Mouse (Mus musculus) E14TG2a.4 (cell line): ENCODE results near the gene Prrg2.
A peak's percentile ranks its signal among the peaks of the same experiment; 100 is the strongest.

Experiments
- H3K27me3 ChIP-seq: 2 replicates; pipeline ENCODE4 v1.6.1; 2014; ENCODE audit warnings: low read length, control low read depth; ENCODE audit not compliant: insufficient read depth
- H3K36me3 ChIP-seq: 2 replicates; pipeline ENCODE4 v1.6.1; 2014; ENCODE audit warnings: low read length, control low read depth; ENCODE audit not compliant: insufficient read depth
- H3K4me1 ChIP-seq: replicated peaks from 2 replicates; pipeline ENCODE4 v1.6.1; 2014; ENCODE audit warnings: low read depth, low read length, control low read depth
- H3K4me3 ChIP-seq: replicated peaks from 2 replicates; pipeline ENCODE4 v1.5.1; 2014; ENCODE audit warnings: mild to moderate bottlenecking, low read length
- H3K9me3 ChIP-seq: 2 replicates; pipeline ENCODE4 v1.6.1; 2014; ENCODE audit warnings: low read length, control low read depth
- CTCF ChIP-seq: conservative IDR thresholded peaks from 2 replicates; pipeline ENCODE4 v1.5.1; 2014; ENCODE audit warnings: low read length
- NANOG ChIP-seq: IDR thresholded peaks from 2 replicates; pipeline ENCODE4 v1.6.1; 2014; ENCODE audit warnings: borderline replicate concordance, low read length, mixed read lengths
- POU5F1 ChIP-seq: IDR thresholded peaks from 2 replicates; pipeline ENCODE4 v1.6.1; 2014; ENCODE audit warnings: low read length, borderline replicate concordance

Gene Prrg2

DNA sequence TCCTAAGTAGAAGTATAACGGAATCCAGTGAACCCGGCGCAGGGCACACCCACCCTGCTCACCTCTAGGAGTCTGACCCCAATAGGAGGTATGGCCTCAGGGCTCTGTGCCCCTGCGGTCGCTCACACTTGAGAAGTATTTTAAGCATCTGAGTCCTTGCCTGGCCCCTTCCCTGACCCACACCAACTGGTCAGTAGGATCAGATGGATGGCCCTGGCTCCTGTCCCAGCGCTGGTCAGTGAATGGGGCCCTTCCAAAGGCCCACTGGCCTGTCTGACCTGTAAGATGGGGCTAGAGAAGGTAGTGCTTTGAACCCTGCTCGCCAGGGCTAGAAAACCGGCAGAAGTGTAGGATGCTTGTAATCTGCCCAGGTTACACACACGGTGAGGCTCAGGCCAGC is 21.6 kb downstream of the Prrg2 start:
- Histone ChIP-seq H3K4me3 (no peak overlapping the region), H3K4me1 (peaks cover 42% of the 10 kb centered on the region), H3K9me3 (no peaks in the 10 kb centered on the region), H3K27me3 (no peaks in the 10 kb centered on the region), H3K36me3 (peaks cover 93% of the 10 kb centered on the region)
- TF ChIP-seq POU5F1 = no peak
- no peak for TF ChIP-seq CTCF

DNA sequence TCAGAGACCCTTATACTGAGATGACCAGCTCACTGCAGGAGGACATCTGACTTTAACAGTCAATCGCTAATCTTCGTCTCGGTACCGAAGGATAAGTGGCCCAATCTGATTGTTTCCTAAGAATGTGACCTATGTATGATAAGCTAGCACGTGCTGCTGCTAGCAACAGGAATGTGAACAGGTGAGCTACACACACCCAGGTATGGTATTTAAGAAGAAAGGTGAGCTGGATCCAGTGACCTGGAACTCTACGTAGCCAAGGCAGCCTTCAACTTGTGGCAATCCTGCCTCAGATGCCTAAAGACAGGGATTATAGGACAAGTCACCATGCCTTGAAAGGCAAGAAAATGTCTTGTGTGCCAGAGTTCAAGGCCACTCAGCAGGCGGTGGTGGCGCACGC is 24.1 kb downstream of the Prrg2 start:
- Histone ChIP-seq H3K4me3 (no peak overlapping the region), H3K4me1 (peaks cover 35% of the 10 kb centered on the region), H3K36me3 (peaks cover 99% of the 10 kb centered on the region), H3K27me3 (no peaks in the 10 kb centered on the region), H3K9me3 (no peaks in the 10 kb centered on the region)
- TF ChIP-seq CTCF (no peak), POU5F1 (no peak), NANOG (no peak)

DNA sequence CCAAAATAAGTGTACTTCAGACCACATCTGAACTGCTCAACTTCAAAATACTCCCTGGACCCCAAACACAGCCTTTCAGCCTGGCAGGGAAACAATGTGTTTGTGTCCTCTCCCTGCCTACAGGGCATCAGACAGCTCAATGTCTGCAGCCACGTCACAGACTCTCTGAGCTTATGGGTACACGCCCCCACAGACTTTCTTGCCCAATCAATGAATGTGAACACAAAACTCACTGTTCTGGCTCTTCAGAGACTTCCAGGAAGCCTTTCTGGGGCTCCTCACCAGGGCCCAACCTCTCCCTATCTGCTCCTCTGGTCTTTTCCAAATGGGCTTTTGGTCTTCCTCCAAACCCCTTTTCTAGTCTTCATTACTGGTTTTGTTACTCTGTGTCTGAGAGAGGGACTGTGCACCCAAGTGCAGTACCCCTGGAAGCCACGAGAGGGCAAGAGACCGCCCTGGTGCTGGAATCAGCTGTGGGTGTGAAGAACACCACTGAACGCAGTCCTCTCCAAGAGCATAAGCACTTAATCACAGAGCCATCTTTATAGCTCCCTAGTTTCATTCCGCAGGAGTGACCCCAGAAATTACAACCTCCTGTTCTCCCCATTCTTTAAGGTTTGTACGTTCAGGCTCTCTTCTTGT is 24.6 kb downstream of the Prrg2 start:
- no peak for TF ChIP-seq POU5F1
- peak; percentile 99 for TF ChIP-seq CTCF
- H3K9me3 ChIP-seq = no peaks in the 10 kb centered on the region
- peaks cover 29% of the 10 kb centered on the region for H3K4me1 ChIP-seq
- H3K36me3 ChIP-seq = peaks cover 99% of the 10 kb centered on the region
- H3K4me3 ChIP-seq = no peak overlapping the region
- H3K27me3 ChIP-seq = no peaks in the 10 kb centered on the region

DNA sequence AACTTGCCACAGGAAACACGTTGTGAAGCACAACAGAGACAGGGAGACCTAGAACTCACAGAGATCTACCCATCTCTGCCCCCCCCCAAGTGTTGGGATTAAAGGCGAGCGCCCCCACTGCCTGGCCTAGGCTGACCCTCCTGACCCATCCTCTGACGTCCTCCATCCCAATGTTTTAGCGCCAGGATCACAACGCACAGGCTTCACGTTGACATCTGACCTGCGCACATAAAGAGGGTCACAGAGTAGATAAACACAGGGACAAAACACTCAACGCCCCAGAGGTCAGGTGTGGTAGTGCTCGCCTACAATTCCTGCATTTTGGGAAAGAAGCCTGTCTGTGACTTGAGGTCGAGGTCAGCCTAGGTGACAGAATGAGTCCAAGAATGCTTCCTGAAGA is 25.8 kb downstream of the Prrg2 start:
- no peaks in the 10 kb centered on the region for H3K27me3 ChIP-seq
- H3K9me3 ChIP-seq = no peaks in the 10 kb centered on the region
- TF ChIP-seq NANOG (no peak), POU5F1 (no peak), CTCF (no peak)
- peaks cover 28% of the 10 kb centered on the region for H3K4me1 ChIP-seq
- no peak overlapping the region for H3K4me3 ChIP-seq
- H3K36me3 ChIP-seq = peaks cover 99% of the 10 kb centered on the region

DNA sequence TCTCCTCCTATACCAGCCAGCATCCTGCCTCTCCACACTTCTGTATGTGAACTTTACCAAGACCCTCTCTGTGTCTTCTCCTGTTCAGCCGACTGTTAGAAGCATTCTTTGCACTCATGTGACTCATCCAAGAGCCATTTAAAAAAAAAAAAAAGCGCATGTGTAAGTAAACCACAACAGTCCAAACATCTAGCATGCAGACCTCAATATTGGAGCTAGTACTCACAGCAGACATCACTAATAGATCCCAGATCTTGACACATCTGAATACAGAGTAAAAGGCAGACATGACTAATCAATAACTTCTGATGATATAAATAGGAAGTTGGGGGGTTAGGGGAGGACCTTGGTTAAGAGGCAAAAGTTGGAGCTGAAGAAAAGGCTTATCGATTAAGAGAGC is 26.8 kb downstream of the Prrg2 start:
- no peak overlapping the region for H3K4me3 ChIP-seq
- H3K36me3 ChIP-seq = peaks cover 99% of the 10 kb centered on the region
- no peak for TF ChIP-seq NANOG
- no peak for TF ChIP-seq CTCF
- no peak for TF ChIP-seq POU5F1
- no peaks in the 10 kb centered on the region for H3K9me3 ChIP-seq
- no peaks in the 10 kb centered on the region for H3K27me3 ChIP-seq
- peaks cover 29% of the 10 kb centered on the region for H3K4me1 ChIP-seq

DNA sequence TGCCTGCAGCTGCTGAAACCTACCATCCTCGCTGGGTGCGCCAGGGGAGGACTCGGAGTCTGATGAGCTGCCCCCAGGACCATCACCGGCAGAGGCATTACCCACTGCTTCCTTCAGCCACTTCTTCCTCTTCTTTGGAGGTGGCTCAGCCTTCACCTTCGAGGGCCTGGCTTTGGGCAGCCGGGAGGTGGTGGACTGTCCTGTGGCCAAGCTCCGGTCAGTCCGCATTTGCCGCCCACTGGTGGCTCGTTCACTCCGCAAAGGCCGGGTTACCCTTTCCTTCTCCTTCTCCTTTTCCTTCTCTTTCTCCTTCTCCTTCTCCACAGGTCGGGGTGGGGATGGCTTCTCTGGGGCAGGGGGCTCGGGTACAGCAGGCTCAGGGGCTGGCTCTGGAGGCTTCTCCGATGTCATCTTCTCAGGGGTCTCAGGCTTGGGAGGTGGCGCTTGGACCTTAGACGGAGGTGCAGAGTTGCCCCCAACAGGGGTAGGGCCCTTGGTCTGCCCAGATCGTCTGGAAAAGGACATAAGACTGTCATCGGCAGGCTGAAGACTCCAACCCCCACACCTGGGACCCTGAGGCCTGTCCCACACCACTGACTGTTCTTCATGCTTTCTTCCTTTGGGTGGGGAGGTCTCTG is 28.6 kb downstream of the Prrg2 start:
- H3K4me3 ChIP-seq = no peak overlapping the region
- H3K27me3 ChIP-seq = no peaks in the 10 kb centered on the region
- H3K36me3 ChIP-seq = peaks cover 99% of the 10 kb centered on the region
- peaks cover 32% of the 10 kb centered on the region for H3K4me1 ChIP-seq
- TF ChIP-seq NANOG = no peak
- TF ChIP-seq POU5F1 = no peak
- no peak for TF ChIP-seq CTCF
- H3K9me3 ChIP-seq = no peaks in the 10 kb centered on the region

DNA sequence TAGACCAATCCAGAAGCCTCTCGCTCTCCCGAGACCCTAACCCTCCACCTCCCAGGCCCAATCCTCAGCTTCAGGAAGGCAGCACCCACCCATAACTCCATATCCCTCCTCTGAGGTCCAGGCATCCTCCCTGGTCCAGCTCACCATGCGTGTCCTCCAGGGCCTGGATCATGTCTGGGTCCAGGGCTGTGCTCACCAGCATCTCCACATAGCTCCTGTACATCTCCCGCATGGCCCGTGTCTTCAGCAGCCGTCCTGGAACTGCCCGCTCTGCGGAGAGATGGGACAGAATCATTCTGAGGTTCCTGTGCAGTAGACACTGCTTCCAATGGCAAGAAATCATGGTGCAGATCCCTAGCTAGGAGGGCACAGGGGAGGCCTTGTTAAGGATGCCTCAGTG is 31.6 kb downstream of the Prrg2 start:
- H3K9me3 ChIP-seq = no peaks in the 10 kb centered on the region
- H3K27me3 ChIP-seq = no peaks in the 10 kb centered on the region
- TF ChIP-seq CTCF (no peak), POU5F1 (no peak), NANOG (no peak)

DNA sequence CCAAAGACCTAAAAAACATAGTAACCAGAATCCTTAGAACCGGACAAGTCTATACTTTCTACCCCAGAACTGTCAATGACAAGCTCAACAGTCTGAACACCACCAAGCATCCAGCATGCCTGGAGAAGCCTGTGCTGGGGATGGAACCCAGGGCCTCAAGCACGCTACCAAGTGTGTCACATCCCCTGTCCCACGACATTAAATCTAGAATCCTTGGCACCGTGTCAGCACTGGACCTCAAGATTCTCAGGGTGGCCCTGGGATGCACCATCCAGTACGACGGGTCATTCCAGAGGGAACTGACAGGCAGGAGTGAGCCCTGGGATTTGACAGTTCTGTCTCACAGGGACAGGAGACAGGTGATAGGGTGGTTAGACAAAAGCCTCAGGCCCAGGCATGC is 32.5 kb downstream of the Prrg2 start:
- Histone ChIP-seq H3K4me3 (no peak overlapping the region), H3K27me3 (no peaks in the 10 kb centered on the region), H3K9me3 (no peaks in the 10 kb centered on the region), H3K36me3 (peaks cover 87% of the 10 kb centered on the region), H3K4me1 (peaks cover 51% of the 10 kb centered on the region)
- TF ChIP-seq NANOG (no peak), CTCF (no peak), POU5F1 (no peak)

More for the DNA sequence above, 31.6 kb downstream of the Prrg2 start:
- H3K4me1 ChIP-seq = peaks cover 43% of the 10 kb centered on the region
- H3K36me3 ChIP-seq = peaks cover 95% of the 10 kb centered on the region
- no peak overlapping the region for H3K4me3 ChIP-seq

DNA sequence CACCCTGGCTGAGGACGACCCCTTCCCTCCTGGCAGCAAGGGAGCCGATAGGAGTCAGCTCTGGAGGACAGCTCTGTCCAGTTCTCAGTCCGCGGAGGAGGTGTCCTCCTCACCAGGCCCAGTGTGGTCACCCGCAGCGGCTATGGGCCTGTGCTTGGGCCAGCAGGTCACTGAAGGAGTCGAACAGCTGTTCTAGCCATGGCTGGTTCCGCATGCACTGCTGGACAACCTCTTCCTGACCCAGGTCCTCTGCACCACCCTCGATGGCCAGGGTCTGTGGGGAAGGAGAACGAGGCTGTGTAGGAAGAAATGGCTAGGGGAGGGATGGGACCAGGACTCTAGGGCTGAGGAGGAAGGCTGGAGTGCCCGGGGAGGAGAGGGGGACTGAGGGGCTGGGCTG is 34.1 kb downstream of the Prrg2 start:
- H3K9me3 ChIP-seq = no peaks in the 10 kb centered on the region
- no peak overlapping the region for H3K4me3 ChIP-seq
- peaks cover 70% of the 10 kb centered on the region for H3K36me3 ChIP-seq
- H3K27me3 ChIP-seq = no peaks in the 10 kb centered on the region
- no peak for TF ChIP-seq CTCF
- TF ChIP-seq NANOG = no peak
- TF ChIP-seq POU5F1 = no peak
- peaks cover 58% of the 10 kb centered on the region for H3K4me1 ChIP-seq
